Mouse (Mus musculus): Measurements from ENCODE around the gene Cdc40. TPM values are rescaled to one million over a fixed set of nuclear protein-coding genes. Genes with fewer than 3 reads are reported as not detected.
"Not testable (repeated sequence)": the region's sequence is repeated elsewhere in the genome, so short reads cannot be mapped to it uniquely, and the experiment has no call there.

The Cdc40 gene
- total RNA-seq, 2 experiments from 2014 or later = 28.3 to 82.8 TPM

DNA sequence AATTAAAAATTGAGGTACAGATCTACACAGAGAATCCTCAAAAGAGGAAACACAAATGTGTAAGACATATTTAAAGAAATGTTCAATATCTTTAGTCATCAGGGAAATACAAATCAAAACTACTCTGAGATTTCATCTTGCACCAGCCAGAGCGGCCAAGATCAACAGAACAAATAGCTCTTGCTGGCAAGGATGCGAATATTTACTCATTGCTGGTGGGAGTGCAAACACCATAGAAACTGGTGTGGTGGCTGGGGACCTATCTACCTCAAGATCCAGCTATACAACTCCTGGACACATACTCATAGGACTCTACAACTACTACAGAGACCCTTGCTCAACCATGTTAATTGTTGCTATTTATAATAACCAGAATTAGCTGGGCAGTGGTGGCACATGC, 11.8 kb downstream of the Cdc40 start:
- no peak for ATAC-seq (replicated peaks; ENCODE audit: poor library complexity)

DNA sequence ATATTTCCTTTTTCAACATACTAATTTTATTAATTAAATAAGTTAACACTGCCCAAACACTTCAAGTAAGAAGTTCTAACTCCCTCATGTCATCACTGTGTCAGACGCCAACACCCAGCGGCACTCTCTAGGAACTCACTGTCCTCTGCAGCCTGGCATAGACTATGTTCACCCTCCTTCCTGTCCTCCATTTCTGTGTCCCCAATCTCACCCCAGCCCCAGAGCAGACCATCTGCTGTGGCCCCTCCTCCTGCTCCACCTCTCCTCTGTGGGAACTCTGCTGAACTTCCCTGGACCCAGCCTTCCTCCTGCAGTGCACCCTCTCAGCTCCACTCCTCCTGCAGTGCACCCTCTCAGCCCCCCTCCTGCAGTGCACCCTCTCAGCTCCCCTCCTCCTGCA, 15.0 kb downstream of the Cdc40 start:
- no peak for ATAC-seq (replicated peaks; ENCODE audit: poor library complexity)

DNA sequence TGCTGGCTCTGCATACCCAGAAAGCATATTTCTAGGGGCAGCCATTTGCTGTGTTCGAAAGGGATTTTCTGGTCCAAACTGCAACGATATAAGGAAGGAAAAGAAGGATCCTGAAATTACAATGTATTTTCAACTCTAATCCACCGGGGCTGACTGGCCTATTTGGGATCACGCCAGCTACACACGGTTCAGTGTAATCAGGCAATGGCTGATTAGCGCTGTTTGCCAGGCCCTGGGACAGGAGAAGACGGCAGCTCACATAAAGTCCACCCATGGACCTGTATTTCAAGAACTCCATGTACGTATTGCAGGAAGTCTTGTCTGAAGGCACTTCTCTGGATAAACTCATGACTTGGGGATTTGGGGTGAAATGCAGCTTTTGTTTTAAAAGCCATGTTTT, 25.5 kb downstream of the Cdc40 start:
- no peak for ATAC-seq (replicated peaks; ENCODE audit: poor library complexity)

DNA sequence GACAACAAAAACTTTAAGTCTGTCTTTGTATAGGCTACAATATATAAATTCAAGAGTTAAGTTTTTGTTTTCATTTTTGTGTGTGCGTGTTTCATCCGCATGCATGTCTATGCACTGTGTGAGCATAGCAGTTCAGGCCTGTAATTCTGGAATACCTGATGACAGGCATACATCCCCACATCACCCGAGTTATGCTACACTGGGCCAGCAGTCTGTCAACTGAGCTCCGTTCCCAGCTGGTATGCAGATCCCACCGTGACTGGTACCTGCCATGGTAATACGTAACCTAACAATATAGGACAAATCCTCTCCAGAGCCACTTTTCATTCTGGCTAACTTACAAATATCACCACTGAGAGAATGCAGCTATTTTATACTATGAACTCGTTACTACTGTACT, 26.4 kb downstream of the Cdc40 start:
- ATAC-seq (replicated peaks; ENCODE audit: poor library complexity) = no peak

DNA sequence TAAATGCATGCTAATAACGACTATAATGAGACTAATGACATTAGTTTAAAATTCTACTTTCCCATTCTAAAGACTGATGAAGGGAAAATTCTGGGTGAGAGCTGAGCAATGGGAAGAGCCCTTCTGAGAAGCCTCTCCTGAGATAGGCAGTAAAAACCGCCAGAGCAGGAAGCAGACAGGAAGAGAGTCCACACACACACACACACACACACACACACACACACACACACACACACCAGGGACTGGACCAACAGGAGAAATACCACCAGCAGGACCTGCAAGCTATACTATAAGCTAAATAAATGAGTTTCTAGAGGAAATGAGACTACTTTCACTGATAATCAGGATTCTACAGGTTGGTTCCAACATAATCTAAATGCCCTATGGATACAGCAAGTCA, 27.5 kb downstream of the Cdc40 start:
- ATAC-seq (replicated peaks; ENCODE audit: poor library complexity) = no peak

DNA sequence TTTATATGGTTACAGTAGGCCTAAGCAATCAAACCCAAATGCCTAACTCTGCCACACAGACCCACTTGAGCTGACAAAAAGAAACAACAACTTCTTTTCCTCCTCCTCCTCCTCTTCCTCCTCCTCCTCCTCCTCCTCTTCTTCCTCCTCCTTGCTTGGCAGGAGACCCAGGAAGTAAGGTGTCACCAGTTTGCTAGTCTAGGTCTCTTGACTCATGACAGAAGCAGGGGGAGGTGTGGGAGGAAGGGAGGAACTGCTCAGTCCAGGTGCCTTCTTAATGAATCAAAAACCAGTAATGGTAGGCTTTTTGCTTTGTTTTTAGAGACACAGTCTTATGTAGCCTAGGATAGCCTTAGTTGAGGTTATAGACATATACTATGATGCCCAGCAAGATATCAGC, 32.0 kb downstream of the Cdc40 start:
- ATAC-seq (replicated peaks; ENCODE audit: poor library complexity) = no peak

DNA sequence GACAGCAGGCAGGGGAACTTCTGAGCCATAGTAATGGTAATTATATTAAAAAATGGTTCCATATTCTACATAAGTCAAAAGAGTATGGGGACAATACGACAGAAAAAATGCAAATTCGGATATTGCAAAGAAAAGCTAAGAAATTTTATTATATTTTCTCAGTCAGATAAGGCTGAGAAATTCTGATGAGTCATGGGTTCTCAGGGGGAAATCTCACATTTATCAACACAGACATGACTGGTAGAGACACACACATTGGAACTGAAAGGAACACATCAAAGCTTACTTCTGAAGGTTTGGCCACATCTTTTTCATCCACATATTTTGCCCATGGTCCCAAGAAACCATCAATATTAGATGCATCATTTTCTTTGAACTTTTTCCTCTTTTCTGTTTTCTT, 32.5 kb downstream of the Cdc40 start:
- ATAC-seq (replicated peaks; ENCODE audit: poor library complexity) = no peak

DNA sequence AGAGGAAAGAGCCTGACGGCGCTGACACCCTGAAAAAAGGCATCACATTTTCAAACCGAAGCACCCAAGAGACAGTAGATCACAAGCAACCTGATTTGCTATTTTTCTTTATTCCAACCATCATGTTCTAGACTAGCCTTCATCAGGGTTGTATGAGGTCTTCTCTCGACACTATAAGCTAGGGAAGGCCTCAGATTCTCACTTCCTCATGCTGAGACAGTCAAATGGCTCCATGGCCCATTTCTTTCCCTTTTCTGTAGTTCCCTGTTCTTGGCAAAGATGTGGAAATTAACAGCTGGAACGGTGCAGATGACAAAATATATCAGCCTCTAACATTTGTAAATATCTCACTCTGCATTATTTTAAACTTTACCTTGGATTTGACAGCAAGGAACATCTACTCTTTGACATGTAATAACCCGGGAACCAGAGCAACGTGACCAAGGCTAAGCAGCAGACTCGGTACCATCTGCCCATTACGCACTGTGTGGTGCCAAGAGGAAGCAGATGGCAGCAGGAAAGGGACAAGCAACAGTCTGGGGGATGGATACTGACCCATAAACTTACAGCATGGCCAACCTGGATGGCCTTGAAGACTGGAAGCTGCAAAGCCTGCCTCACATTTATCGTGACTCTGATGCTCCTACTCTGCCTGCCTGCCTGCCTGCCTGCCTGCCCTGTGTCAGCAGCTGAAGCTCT, 35.8 kb downstream of the Cdc40 start:
- ATAC-seq (replicated peaks; ENCODE audit: poor library complexity) = 0 out of 2 replicates have a peak, but pooled peaks have one; percentile 20

DNA sequence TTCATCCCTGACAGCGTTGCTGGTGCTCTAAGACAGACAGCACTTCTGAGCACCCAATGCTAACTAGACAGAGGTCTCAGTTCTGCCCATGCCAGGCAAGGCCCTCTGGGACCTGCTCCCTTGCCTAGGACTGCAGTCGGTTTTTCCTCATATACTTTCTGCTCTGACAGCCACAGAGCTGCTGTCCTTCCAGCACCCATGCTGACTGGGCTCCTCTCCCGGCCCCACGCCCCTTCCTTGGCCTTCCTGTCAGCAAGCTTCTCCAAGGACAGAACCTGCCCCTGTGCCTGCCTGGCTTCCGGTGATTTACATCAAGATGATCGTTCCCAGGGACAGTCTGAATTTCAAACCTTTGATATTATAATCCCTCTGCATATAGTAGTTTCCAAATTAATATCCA, 37.5 kb downstream of the Cdc40 start:
- ATAC-seq (replicated peaks; ENCODE audit: poor library complexity) = no peak

DNA sequence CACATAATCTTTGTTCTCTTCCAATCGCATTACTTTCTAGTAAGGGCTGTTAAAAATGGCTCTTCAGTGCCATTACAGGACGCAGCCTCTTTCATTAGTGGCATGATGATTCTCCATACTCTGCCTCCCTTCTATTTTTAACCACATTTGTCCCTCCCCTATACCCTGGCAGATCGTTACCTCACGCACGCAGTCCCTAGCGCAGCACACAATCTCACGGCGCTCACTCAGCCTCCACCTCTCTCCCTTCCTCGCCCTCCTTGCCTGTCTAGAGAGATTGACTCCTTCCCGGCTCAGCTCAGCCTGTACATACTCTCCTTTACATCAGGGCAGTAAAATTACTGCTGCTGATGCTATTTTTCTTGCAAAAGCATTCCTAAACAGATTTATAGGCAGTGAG, 38.6 kb downstream of the Cdc40 start:
- ATAC-seq (replicated peaks; ENCODE audit: poor library complexity) = no peak

DNA sequence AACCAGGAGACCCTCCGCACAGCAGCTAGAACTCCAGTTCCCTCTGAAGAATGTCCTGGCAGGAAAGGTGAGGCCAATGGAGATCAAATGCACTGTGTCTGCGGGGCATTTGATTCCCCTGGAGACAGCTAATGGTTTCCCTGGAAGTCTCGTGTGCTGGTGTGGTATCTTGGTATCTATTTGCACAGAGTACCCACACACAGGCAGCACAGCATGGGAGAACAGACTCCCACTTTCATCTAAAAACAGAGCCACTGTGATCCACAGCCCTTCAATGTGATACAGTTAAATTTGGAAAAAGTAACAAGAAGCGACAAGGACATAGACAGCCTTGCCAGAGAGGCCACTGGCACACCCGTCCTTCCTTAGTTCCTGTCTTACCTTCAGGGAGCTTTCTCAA, 39.3 kb downstream of the Cdc40 start:
- ATAC-seq (replicated peaks; ENCODE audit: poor library complexity) = no peak

DNA sequence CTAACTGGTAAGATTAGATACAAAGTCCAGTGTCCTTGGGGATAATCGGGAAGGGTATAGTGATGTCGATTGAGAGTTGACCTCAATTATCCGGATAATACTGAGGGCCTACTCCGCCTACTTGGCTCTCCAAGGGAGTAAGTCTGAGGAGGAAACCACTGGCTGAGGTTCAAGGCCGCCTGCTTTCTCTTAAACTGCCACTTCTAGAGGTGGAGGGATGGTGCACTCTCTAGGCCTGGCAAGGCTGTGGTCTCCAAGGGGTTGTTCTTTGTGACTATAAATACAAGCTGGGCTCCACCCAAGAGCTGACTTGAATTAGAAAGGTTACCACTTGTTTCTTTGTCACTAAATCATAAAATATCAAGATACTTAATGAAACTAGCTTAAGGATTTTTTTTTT, 43.0 kb downstream of the Cdc40 start:
- no peak for ATAC-seq (replicated peaks; ENCODE audit: poor library complexity)

DNA sequence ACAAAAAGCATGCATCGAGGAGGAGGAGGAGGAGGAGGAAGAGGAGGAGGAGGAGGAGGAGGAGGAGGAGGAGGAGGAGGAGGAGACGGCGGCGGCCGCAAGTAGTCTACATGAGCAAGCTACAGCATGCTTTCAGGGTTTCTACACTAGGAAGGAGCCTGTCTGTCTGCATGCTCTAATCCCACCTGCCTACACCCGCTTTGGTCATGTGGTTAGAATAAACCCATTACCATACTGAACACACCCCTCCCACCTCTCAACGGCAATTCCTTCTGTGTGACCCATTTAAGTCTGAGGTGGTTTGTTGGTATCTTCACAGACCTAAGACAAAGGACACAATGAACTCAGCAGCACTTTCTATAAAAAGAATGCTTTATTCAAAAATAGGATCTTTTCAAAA, 51.8 kb downstream of the Cdc40 start:
- ATAC-seq (replicated peaks; ENCODE audit: poor library complexity) = no peak

DNA sequence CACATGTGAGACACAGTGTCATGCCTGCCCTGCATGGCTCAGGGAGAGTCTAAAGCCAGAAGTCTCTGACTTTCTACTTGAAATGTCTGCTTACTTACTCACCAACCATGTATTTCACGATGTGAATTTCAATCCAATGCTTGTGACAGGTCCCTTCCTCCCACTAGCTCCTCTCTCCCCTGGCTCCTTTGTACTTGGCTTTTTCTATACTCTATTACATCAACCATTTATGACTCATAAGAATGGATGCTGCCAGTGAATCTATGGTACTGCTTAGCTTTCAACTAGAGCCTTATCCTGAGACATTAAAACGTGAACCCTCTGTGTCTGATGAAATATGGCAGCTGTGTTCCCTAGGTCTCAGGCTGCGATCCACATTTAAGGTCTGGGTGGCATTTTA, 52.8 kb downstream of the Cdc40 start:
- no peak for ATAC-seq (replicated peaks; ENCODE audit: poor library complexity)

DNA sequence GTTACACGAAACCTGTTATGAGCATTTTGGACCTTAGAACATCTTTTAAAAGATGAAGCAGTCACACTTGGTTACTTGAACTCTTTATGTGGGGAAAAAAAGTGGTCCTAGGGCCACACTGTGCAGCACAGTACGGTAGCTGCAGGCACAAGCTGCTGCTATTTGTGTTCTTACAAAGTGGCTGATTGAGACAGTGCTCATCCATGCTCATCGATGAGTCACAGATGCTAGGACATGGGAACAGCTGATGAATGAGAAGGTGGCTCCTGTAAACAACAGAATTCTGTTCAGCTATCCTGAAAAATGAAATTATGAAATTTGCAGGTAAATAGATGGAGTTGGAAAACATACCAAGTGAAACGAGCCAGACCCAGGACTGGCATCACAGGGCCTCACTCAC, 55.4 kb downstream of the Cdc40 start:
- ATAC-seq (replicated peaks; ENCODE audit: poor library complexity) = no peak

DNA sequence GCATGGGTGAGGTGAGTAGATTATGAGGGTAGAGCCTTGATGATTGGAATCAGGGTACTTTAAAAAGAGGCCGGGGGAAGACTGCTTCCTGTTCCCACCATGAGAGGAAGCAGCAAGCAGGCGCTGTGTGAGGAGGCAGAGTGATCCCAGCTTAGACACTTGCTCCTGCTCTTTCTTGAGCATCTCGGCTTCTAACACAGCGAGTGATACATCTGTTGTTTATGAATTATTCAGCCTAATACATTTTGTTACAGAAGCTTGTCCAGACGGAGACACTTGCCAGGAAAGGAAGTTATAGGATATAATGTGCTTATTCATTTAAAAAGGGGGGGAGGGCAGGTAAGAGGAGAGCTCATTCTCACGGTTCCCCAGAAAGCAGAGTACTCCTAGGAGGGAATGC, 57.2 kb downstream of the Cdc40 start:
- no peak for ATAC-seq (replicated peaks; ENCODE audit: poor library complexity)

DNA sequence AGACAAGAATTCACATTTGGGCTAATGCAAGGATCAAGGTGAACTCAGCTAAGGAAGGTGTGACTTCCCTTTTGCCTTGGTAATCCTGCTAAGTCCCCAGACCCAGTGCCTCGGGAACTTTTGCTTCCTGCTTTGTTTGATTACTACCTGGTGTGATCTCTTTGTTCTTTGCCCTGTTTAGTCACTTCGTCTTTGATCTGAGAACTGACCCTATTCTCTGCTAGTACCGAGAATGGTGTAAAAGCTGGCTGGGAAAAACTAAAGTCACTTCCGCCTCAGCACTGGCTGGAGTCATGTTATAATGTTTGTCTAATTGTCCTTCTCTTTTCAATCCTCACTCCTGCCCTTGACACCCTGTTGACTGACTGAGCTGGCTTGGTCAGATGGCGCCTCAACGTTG, 66.6 kb downstream of the Cdc40 start:
- ATAC-seq (replicated peaks; ENCODE audit: poor library complexity) = no peak

DNA sequence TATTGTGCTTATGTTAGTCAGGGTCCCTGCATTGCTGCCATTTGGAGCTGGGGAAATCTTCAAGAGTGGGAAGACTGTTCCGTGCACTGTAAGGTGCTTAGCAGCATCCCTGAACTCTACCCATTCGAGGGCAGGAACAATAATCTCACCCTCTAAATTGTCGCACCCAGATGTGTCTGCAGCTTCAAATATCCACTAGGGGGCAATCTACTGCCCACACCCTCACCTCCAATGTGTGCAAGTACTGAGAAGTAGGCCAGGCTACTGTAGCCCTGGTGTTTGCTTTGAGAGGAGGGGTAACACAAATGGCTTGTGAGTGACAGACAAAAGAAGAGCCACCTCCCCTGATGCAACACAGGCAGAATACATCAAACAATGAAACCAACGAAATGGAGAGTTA, 69.5 kb downstream of the Cdc40 start:
- ATAC-seq (replicated peaks; ENCODE audit: poor library complexity) = peak; percentile 64

DNA sequence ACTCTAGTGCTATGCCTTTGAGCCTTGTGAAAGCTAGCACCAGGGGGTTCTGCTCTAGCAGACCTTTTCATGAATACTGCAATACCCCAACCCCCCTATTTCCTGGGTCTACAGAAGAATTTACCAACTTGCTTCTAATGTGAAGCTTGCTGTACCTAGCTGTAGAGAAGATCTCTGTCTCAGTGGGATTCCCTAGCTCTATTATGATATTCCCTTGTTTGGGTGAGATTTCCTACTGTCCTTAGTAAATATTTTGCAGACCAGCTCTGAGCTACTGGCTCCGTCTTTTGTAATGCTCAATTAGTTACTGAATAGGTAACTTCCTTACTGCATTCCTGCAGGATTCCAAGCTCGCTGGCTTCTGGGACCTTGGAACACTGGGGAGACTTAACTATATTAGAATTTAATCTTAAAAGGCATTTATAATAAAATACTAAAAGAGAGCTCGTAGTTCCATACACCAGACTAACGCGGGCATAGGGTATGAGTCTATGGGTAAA, 73.7 kb downstream of the Cdc40 start:
- not testable (repeated sequence) for ATAC-seq (replicated peaks; ENCODE audit: poor library complexity)

DNA sequence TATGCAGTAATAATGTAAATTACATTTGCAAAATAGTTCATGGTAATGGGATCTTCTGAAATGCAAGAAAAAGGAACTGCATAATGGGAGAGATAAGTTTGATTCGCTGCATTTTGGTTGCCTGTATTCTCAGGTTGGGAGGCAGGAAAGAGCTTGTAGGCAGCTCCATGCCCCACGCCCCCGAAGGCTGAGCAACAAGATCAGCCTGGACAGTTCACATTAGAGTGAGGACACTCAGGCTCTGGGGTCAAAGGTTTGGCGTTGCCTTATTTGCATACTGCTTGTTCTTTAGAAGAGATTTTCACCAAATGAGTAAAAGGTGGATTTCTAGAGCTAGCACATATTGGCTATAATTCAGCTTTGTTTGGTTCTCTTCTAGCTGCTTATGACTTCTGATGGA, 76.9 kb downstream of the Cdc40 start:
- ATAC-seq (replicated peaks; ENCODE audit: poor library complexity) = no peak

DNA sequence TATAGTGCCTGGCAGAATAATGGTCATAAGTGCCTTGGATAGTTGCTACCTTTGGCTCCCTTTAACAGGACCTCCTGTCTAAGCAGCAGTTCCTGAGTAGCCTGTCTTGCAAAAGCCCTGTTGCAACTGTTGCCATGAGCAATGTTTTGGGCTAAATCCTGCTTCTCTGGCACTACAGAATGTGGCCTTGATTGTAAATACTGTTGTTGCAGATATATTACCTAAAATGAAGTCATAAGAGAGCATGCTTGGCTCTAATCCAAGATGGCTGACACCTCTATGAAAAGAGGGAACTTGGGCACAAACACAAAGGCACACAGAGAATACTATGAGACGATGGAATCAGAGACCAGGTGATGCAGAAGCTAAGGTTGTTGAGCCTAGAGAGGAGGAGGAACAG, 77.9 kb downstream of the Cdc40 start:
- ATAC-seq (replicated peaks; ENCODE audit: poor library complexity) = no peak

DNA sequence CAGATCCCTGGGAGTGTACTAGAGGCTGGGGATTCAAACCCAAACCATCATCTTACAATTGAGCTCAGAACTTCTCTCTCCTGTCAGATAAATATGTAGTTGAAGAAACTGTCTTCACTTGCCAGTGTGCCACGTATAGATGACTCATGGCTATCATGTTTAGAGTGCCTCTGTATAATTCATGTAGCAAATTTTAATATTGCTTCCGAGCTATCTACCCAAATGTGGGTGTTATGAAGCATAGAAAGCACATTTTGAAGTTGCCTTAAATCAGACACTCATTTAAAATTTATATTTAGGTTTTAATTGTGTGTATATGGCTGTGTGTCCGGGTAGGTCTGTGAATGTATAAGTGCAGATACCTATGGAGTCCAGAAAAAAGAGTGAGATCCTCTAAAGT, 91.0 kb downstream of the Cdc40 start:
- ATAC-seq (replicated peaks; ENCODE audit: poor library complexity) = no peak

DNA sequence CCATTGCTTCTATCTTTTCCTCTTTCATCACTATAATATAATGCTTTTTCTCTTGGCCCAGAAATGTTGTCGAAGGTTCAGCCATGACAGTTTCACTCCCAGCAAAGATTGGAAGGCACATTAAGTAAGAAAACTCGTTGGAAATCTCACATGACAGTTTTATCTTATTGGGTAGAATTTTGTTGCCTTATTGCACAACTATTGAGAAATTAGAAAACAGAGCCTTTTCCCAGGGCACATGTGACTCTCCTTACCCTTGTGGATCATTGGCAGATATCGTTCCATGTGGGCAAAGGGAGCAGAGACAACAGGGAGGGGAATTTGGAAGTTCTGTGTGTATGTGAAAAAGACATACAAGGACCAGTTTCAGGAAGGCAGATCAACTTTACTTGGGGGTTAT, 92.7 kb downstream of the Cdc40 start:
- ATAC-seq (replicated peaks; ENCODE audit: poor library complexity) = no peak
